11 mouse cellular contexts compared by ENCODE assay signal in genomic region chr11:55313768-55314703, GRCm38 (mm10). TPM values are rescaled to one million over a fixed set of nuclear protein-coding genes. Genes with fewer than 3 reads are reported as not detected.
DNase-seq lines count a peak whose midpoint lies in the region; ATAC-seq and TF ChIP-seq lines count a peak whose summit lies in the region.
"Had no signal": no experiment of that assay in that cellular context is flagged by ENCODE, and none has a peak within 500 bp of the region (broad histone marks: within the 10 kb centered on the region; RNA-seq: fewer than 3 reads in every experiment).

No protein-coding gene starts in this region.

- DNase-seq in kidney, adult 9 months = no peak
- DNase-seq in embryonic facial prominence, embryonic 11.5 days (ENCODE audit: low spot score) = peak; percentile 30
- peak; percentile 39 for DNase-seq in limb, embryonic 14.5 days (ENCODE audit: low spot score)
- DNase-seq in forebrain, embryonic 11.5 days (ENCODE audit: low spot score) = no peak
- no peak for DNase-seq in frontal cortex, postnatal 14 days (ENCODE audit: low spot score in 2 of 2)
- DNase-seq in thymus, postnatal 14 days = no peak
- DNase-seq: gastrocnemius, postnatal 25 days; retina, postnatal 1 day had no signal

- no peak overlapping the region for H3K9ac ChIP-seq in kidney, embryonic 14.5 days (ENCODE audit: low read depth, low read length)
- no peak overlapping the region; the same call in 1 of the 2 replicates for H3K9ac ChIP-seq in embryonic facial prominence, embryonic 11.5 days (replicated peaks; ENCODE audit: low read length)
- H3K9ac ChIP-seq in limb, embryonic 14.5 days (ENCODE audit: low read depth, low read length, severe bottlenecking) = no peak overlapping the region
- H3K9ac ChIP-seq in stomach, embryonic 16.5 days (ENCODE audit: low read length) = peak overlapping the region; percentile 63
- no peak overlapping the region for H3K9ac ChIP-seq in forebrain, embryonic 11.5 days (ENCODE audit: low read length)
- H3K9ac ChIP-seq: forebrain, embryonic 12.5 days had no signal

- H3K9me3 ChIP-seq in kidney, embryonic 14.5 days (ENCODE audit: control insufficient read depth, low read length) = no peaks in the 10 kb centered on the region
- H3K9me3 ChIP-seq in embryonic facial prominence, embryonic 11.5 days (replicated peaks; ENCODE audit: control insufficient read depth, low read length) = no peaks in the 10 kb centered on the region
- no peaks in the 10 kb centered on the region for H3K9me3 ChIP-seq in limb, embryonic 14.5 days (ENCODE audit: control insufficient read depth, low read length)
- no peaks in the 10 kb centered on the region for H3K9me3 ChIP-seq in stomach, embryonic 16.5 days (replicated peaks; ENCODE audit: control insufficient read depth, low read length)
- no peaks in the 10 kb centered on the region for H3K9me3 ChIP-seq in forebrain, embryonic 11.5 days (ENCODE audit: control insufficient read depth, low read length)
- H3K9me3 ChIP-seq: forebrain, embryonic 12.5 days had no signal

- H3K27me3 ChIP-seq in kidney, embryonic 14.5 days (ENCODE audit: control insufficient read depth, insufficient read depth, low read length) = no peaks in the 10 kb centered on the region
- no peaks in the 10 kb centered on the region for H3K27me3 ChIP-seq in embryonic facial prominence, embryonic 11.5 days (ENCODE audit: control insufficient read depth, insufficient read depth, low read length)
- H3K27me3 ChIP-seq in limb, embryonic 14.5 days (ENCODE audit: control insufficient read depth, insufficient read depth, low read length) = no peaks in the 10 kb centered on the region
- no peaks in the 10 kb centered on the region for H3K27me3 ChIP-seq in stomach, embryonic 16.5 days (ENCODE audit: control insufficient read depth, insufficient read depth, low read length)
- no peaks in the 10 kb centered on the region for H3K27me3 ChIP-seq in forebrain, embryonic 11.5 days (ENCODE audit: control insufficient read depth, insufficient read depth, low read length)

- H3K36me3 ChIP-seq in kidney, embryonic 14.5 days (ENCODE audit: control insufficient read depth, insufficient read depth, low read length) = no peaks in the 10 kb centered on the region
- no peaks in the 10 kb centered on the region for H3K36me3 ChIP-seq in embryonic facial prominence, embryonic 11.5 days (replicated peaks; ENCODE audit: control insufficient read depth, insufficient read depth, low read depth, low read length)
- no peaks in the 10 kb centered on the region for H3K36me3 ChIP-seq in limb, embryonic 14.5 days (ENCODE audit: control insufficient read depth, insufficient read depth, low read length)
- no peaks in the 10 kb centered on the region; the same call in 1 of the 2 replicates for H3K36me3 ChIP-seq in stomach, embryonic 16.5 days (ENCODE audit: control insufficient read depth, insufficient read depth, low read length)
- no peaks in the 10 kb centered on the region for H3K36me3 ChIP-seq in forebrain, embryonic 11.5 days (ENCODE audit: control insufficient read depth, insufficient read depth, low read length)
- H3K36me3 ChIP-seq: forebrain, embryonic 12.5 days had no signal

- H3K4me2 ChIP-seq in kidney, embryonic 14.5 days (replicated peaks; ENCODE audit: low read depth, low read length) = no peak overlapping the region; the same call in 1 of the 2 replicates
- 0 out of 2 replicates have a peak overlapping the region, but pooled peaks have one; percentile 22 for H3K4me2 ChIP-seq in embryonic facial prominence, embryonic 11.5 days (ENCODE audit: low read depth, low read length)
- no peak overlapping the region; the same call in 1 of the 2 replicates for H3K4me2 ChIP-seq in limb, embryonic 14.5 days (replicated peaks; ENCODE audit: low read depth, low read length, severe bottlenecking)
- peak overlapping the region; percentile 51 for H3K4me2 ChIP-seq in stomach, embryonic 16.5 days (ENCODE audit: low read depth, low read length)
- no peak overlapping the region for H3K4me2 ChIP-seq in forebrain, embryonic 11.5 days (ENCODE audit: low read depth, low read length, severe bottlenecking)
- H3K4me2 ChIP-seq: forebrain, embryonic 12.5 days had no signal

- 0 out of 2 replicates have a peak, but pooled peaks have one; percentile 52 for ATAC-seq in kidney, embryonic 14.5 days (ENCODE audit: low FRiP score, low TSS enrichment)
- ATAC-seq in embryonic facial prominence, embryonic 11.5 days (replicated peaks; ENCODE audit: insufficient number of reproducible peaks, low FRiP score, low TSS enrichment, low read depth) = no peak
- no peak for ATAC-seq in limb, embryonic 14.5 days (ENCODE audit: low FRiP score, low read depth)
- peak; percentile 63; the same call in 1 of the 2 replicates for ATAC-seq in stomach, embryonic 16.5 days (ENCODE audit: insufficient read depth, low FRiP score)
- no peak for ATAC-seq in forebrain, embryonic 11.5 days (replicated peaks; ENCODE audit: low FRiP score)

- WGBS in kidney, embryonic 14.5 days = 19% methylated on average over 29 of the region's 29 CpGs
- 21% methylated on average over 29 of the region's 29 CpGs for WGBS in embryonic facial prominence, embryonic 11.5 days
- 21% methylated on average over 29 of the region's 29 CpGs for WGBS in limb, embryonic 14.5 days
- WGBS in stomach, embryonic 16.5 days = 22% methylated on average over 29 of the region's 29 CpGs
- WGBS in forebrain, embryonic 11.5 days = 28% methylated on average over 29 of the region's 29 CpGs

- TF ChIP-seq POLR2A in limb, embryonic 14.5 days (IDR thresholded peaks at IDR 0.05; ENCODE audit: borderline replicate concordance, extremely low read depth, insufficient read depth, insufficient read length) = no peak

- H3K4me3 ChIP-seq in kidney, embryonic 14.5 days (ENCODE audit: low read length) = no peak overlapping the region
- H3K4me3 ChIP-seq in embryonic facial prominence, embryonic 11.5 days (ENCODE audit: low read depth, low read length) = no peak overlapping the region
- H3K4me3 ChIP-seq in limb, embryonic 14.5 days (replicated peaks; ENCODE audit: low read length) = no peak overlapping the region
- peak overlapping the region; percentile 35 for H3K4me3 ChIP-seq in stomach, embryonic 16.5 days (replicated peaks; ENCODE audit: low read length)
- H3K4me3 ChIP-seq in forebrain, embryonic 11.5 days (ENCODE audit: low read depth, low read length) = no peak overlapping the region
- H3K4me3 ChIP-seq: forebrain, embryonic 12.5 days had no signal

- H3K27ac ChIP-seq in kidney, embryonic 14.5 days (ENCODE audit: low read depth, low read length) = no peak overlapping the region
- no peak overlapping the region for H3K27ac ChIP-seq in embryonic facial prominence, embryonic 11.5 days (replicated peaks; ENCODE audit: low read depth, low read length)
- H3K27ac ChIP-seq in limb, embryonic 14.5 days (replicated peaks; ENCODE audit: low read depth, low read length) = no peak overlapping the region
- peak overlapping the region; percentile 71 for H3K27ac ChIP-seq in stomach, embryonic 16.5 days (ENCODE audit: low read length)
- no peak overlapping the region for H3K27ac ChIP-seq in forebrain, embryonic 11.5 days (ENCODE audit: low read depth, low read length)
- H3K27ac ChIP-seq: forebrain, embryonic 12.5 days had no signal

- H3K4me1 ChIP-seq in kidney, embryonic 14.5 days (ENCODE audit: control insufficient read depth, insufficient read depth, low read length) = peaks cover 2% of the 10 kb centered on the region; the same call in 1 of the 2 replicates
- H3K4me1 ChIP-seq in embryonic facial prominence, embryonic 11.5 days (ENCODE audit: control insufficient read depth, insufficient read depth, low read length) = no peaks in the 10 kb centered on the region; the same call in 1 of the 2 replicates
- H3K4me1 ChIP-seq in limb, embryonic 14.5 days (ENCODE audit: control insufficient read depth, insufficient read depth, low read length) = no peaks in the 10 kb centered on the region
- peaks cover 4% of the 10 kb centered on the region for H3K4me1 ChIP-seq in stomach, embryonic 16.5 days (ENCODE audit: control insufficient read depth, insufficient read depth, low read length)
- no peaks in the 10 kb centered on the region for H3K4me1 ChIP-seq in forebrain, embryonic 11.5 days (replicated peaks; ENCODE audit: control insufficient read depth, insufficient read depth, low read length)
- H3K4me1 ChIP-seq: forebrain, embryonic 12.5 days had no signal

RNA-seq across cellular contexts. Expression of gene Fat2, which starts 22.3 kb away (rescaled TPM):
- polyA plus RNA-seq in kidney, embryonic 14.5 days (2014; fragmentation: Nextera tagmentation; extraction: Ambion mirVana) = 0.04 and 0.16 TPM in 2 replicates
- 0.07 and 0.08 TPM in 2 replicates for polyA plus RNA-seq in embryonic facial prominence, embryonic 11.5 days (2014; fragmentation: Nextera tagmentation; extraction: Ambion mirVana)
- 1.3 TPM in 2 replicates for polyA plus RNA-seq in limb, embryonic 14.5 days (2012; rRNA removed)
- 1.1 and 1.4 TPM in 2 replicates for polyA plus RNA-seq in limb, embryonic 14.5 days (2014; fragmentation: Nextera tagmentation; extraction: Ambion mirVana)
- polyA plus RNA-seq in stomach, embryonic 16.5 days (2015; fragmentation: Nextera tagmentation; extraction: Ambion mirVana) = 0.97 and 1.2 TPM in 2 replicates
- 0.01 and 0.04 TPM in 2 replicates for polyA plus RNA-seq in forebrain, embryonic 11.5 days (2014; fragmentation: Nextera tagmentation; extraction: Ambion mirVana)

Comparison
In these comparisons a context has a peak if more than half of its experiments do, and no peak if none do; other contexts are left out.
1. ATAC-seq: peak in kidney, embryonic 14.5 days (single experiment) and stomach, embryonic 16.5 days (single experiment); none in embryonic facial prominence, embryonic 11.5 days (single experiment), limb, embryonic 14.5 days (single experiment) and forebrain, embryonic 11.5 days (single experiment).
2. H3K4me2 ChIP-seq: peak in embryonic facial prominence, embryonic 11.5 days (single experiment) and stomach, embryonic 16.5 days (single experiment); none in kidney, embryonic 14.5 days (single experiment), limb, embryonic 14.5 days (single experiment) and forebrain, embryonic 11.5 days (single experiment).
3. DNase-seq: peak in embryonic facial prominence, embryonic 11.5 days (single experiment) and limb, embryonic 14.5 days (single experiment); none in kidney, adult 9 months (single experiment), forebrain, embryonic 11.5 days (single experiment), frontal cortex, postnatal 14 days (0 of 2) and thymus, postnatal 14 days (single experiment).